Mouse (Mus musculus) lung, adult 2 months (tissue): Measurements from ENCODE around the gene Coq10a.

Experiments used
- CTCF ChIP-seq: fragments of 200-500 bp; IDR thresholded peaks from 2 replicates; pipeline ENCODE4 v1.5.1; 2011; ENCODE audit warnings: mild to moderate bottlenecking, low read length, control low read depth; ENCODE audit not compliant: insufficient read depth
- POLR2A ChIP-seq: fragments of 200-500 bp; IDR thresholded peaks from 2 replicates; pipeline ENCODE4 v1.6.1; 2011; ENCODE audit warnings: low read depth, mild to moderate bottlenecking, control low read depth, low read length, borderline replicate concordance; ENCODE audit errors: extremely low read depth

DNA sequence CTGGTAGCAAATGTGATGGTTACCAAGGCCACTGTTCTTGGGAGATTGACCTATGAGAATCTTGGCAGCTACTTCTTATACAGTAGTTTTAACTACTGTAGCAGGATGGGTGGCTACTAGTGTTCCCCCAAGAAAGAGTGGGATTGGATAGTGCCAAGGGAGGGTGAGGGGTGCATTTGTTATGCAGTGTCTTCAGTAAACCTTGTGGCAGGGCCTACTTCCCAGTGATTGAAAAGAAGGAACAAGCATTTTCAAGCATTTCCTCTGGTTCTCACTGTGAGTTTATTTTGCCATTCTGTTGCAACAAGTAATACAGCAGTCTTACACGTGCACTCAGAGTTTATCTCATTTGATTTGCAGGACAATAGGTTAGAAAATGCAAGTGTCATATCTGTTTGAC is 43.8 kb upstream of the Coq10a start:
- TF ChIP-seq CTCF, result no peak
- TF ChIP-seq POLR2A, result no peak
